Mouse (Mus musculus): ENCODE results near the gene Scg5.
A peak's percentile ranks its signal among the peaks of the same experiment; 100 is the strongest.

Scg5 gene

DNA sequence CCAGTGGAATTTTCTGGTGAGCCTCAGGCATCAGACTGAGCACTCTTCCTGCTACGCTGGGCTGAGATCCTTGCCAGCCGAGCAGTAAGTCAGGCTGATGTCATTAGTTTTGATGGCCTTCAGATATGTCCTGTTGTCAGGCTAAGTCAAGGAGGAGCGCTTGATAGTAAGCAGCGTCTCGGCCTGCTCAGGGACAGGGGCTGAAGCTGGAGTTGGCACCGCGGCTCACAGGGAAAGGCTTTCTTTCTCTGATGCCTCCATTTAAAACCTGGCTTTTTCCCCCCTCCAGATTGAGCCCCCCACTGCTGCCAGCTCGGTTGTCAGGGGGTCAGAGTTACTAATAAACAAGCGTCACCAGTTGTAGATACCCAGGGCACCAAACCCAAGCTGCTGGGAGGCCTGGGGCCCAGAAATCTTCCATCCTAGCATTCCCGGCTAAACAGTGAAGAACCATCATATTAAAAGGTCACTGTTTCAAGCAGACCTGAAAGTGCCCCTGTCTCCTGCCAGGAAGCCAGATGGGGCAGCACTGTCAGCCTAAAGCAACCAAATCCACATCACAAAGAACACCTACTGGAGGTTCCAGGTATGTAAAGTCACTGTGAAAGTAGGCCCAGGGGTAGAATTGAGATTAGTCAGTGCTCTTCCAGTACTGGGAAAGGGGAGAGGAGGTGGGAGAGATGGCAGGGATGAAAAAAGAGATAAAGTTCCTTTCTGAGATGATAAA is 21.9 kb downstream of the Scg5 start:
- DNase-seq (ENCODE audit: low read depth), result no peak

DNA sequence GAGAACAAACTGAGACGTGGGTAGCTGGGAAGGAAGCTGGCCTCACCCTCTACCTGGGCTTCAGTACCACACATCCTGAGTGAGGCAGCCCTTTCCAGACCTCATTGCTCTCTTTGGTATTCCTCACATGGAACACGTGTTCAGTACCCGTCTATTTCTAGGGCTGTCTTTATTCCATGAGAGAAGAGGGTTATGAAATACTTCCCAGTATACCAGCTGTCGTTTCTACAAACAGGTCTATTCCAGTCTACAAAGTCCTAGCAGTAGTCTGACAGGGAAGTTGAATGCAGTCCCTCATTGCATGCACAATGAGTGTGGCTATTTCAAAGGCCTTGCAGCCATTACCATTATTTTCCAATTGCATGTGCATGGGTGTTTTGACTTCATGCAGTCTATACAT is 23.2 kb downstream of the Scg5 start:
- DNase-seq (ENCODE audit: low read depth), result no peak

DNA sequence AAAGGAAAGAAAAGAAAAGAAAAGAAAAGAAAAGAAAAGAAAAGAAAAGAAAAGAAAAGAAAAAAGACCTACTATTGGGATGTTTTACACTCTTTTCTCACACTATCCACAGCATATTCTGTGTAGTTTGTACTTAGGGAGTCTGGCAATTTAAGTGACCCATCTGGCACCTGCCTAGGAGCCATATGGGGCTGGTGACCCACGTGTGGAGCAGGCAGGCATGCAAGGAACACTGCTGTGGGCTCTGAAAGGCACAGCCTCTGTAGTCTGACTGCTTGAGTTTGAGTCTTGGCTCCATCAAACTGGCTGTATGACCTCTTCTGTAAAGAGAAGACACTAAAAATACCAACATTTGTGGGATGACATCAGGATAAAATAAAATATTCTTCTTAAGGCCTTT is 25.2 kb downstream of the Scg5 start:
- DNase-seq (ENCODE audit: low read depth), result no peak

GRCm38 (mm10) chr2:113800846-113801245 is 28.1 kb downstream of the Scg5 start:
- DNase-seq (ENCODE audit: low read depth), result no peak

DNA sequence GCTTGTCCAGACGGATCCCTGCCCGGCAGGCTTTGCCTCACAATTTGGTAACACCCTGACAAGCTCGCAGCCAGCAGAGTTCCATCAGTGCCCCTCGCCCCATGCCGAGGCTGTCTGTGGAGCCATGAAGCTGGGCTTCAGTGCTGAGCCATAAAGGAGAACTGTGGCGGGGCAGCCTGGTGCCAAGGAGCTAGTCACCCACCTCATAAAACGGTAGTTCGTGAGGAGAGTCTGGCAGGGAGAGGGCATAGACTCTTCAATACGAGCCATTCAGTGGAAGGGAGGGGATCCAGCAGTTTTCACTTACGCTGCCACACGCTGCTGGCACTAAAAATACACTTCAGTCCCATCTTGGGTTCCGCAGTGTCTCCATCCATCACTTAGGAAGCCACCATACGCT is 30.3 kb downstream of the Scg5 start:
- DNase-seq (ENCODE audit: low read depth), result no peak

- no peak for DNase-seq (ENCODE audit: low read depth)
These were observed 33.7 kb downstream of the Scg5 start for GRCm38 (mm10) chr2:113795186-113795585.

GRCm38 (mm10) chr2:113793521-113793920 is 35.4 kb downstream of the Scg5 start:
- no peak for DNase-seq (ENCODE audit: low read depth)

GRCm38 (mm10) chr2:113788821-113789387 is 40.0 kb downstream of the Scg5 start:
- DNase-seq (ENCODE audit: low read depth), result no peak

DNA sequence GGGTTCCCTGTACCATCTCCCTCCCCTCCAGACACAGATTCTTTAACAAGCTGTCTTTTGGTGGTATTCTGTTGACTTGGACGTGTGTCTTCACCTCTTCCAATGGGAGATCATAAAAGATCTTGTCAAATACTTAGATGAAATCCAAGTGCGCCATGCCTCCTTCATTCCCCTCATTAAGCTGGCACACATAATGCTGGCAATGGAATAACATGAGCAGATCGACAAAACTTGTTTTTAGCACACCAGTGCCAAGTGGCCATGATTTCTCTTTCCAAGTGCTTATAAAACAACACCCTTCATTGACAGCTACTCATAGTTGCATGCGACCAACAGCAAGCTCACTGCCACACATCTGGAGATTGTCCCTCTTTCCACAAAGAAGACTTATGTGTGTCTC is 41.0 kb downstream of the Scg5 start:
- no peak for DNase-seq (ENCODE audit: low read depth)

GRCm38 (mm10) chr2:113784851-113785250 is 44.1 kb downstream of the Scg5 start:
- no peak for DNase-seq (ENCODE audit: low read depth)

DNA sequence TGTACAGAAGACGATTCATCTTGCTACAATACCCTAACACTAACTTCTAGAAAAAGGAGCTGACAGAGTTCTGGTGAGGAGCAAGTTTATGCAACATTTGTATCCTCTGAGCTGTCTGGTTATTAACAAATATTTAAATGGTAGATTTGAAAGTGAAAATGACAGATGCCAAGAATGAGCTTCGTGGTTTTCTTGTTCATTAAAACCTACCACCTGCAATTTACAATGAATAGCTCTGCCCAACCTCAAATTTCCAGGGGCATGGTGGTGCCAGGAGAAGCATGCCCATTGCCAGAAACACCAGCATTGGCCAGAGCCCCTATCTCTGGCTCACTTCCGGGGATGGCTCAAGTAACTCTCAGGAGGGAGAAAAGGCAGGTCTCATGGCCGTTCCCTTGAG is 47.4 kb downstream of the Scg5 start:
- DNase-seq (ENCODE audit: low read depth), result no peak

DNA sequence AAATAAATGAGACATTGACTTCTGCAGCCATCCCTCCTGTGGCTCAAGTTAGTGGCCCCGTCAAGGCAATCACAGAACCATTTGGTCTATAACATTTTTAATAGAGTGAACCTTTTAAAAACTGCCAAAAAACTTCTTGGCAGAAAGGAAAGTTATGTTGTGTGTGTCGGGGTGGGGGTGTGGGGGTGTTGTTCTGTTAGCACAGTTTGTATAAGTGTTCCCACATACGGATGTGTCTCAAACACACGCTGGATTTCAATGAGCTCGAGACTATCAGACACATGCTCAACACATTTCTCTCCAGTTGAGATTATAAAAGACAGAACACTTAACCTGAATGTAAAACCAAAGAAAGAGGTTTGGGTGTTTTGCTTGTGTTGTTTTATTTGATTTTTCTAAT is 47.8 kb downstream of the Scg5 start:
- DNase-seq (ENCODE audit: low read depth), result no peak

DNA sequence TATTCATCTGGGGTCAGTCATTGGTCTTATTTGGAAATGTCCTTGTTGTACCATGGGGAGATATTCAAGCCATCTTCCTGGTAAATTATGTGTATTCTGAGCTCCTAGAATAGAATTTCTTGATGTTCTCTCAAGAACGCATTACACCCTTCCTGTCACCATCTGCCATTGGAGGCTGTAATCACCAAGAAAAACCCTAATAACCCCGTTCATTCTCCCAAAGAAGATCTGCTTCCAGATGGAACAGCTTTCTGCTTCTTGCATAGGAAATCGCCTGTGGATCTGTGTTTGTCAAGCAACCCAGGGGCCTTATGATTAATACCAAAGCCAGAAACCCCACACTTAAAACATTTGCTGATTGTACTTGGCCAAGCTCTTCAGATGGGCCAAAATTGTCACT is 49.6 kb downstream of the Scg5 start:
- no peak for DNase-seq (ENCODE audit: low read depth)

DNA sequence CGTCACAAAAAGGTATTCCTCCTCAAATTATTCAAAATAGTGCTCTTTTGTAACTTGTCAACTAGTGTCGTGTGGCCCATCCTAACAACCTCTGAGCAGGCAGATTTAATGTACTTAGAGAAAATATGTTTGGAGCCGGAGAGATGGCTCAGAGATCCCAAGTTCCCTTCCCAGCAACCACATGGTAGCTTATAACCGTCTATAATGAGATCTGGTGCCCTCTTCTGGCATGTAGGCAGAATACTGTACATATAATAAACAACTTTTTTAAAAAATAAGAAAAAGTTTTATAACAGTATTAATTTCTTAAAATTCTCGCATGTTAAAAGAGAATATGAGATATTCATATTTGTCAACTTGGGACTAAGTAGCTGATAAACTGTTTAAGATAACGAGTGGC is 50.9 kb downstream of the Scg5 start:
- peak; percentile 26 for DNase-seq (ENCODE audit: low read depth)

DNA sequence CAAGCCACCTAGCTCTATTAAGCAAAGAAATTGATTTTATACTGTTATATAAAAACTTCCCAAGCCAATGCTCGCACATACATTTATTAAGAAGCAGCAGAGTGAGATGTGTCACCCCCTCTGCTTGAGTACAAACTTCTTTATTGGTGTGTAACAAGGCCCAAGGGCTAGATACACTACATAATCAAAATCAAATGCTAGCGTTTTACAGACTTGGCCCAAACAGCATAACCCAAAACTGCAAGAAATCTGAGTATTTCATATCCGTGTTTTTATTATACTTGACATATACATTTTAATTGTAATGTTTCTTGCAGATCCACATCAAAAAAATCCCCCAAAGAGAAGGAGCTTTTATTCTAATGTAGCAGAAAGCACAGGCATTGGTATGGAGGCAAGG is 52.6 kb downstream of the Scg5 start:
- DNase-seq (ENCODE audit: low read depth), result no peak

- DNase-seq (ENCODE audit: low read depth), result no peak
These were observed 54.6 kb downstream of the Scg5 start for GRCm38 (mm10) chr2:113774150-113774805.

DNA sequence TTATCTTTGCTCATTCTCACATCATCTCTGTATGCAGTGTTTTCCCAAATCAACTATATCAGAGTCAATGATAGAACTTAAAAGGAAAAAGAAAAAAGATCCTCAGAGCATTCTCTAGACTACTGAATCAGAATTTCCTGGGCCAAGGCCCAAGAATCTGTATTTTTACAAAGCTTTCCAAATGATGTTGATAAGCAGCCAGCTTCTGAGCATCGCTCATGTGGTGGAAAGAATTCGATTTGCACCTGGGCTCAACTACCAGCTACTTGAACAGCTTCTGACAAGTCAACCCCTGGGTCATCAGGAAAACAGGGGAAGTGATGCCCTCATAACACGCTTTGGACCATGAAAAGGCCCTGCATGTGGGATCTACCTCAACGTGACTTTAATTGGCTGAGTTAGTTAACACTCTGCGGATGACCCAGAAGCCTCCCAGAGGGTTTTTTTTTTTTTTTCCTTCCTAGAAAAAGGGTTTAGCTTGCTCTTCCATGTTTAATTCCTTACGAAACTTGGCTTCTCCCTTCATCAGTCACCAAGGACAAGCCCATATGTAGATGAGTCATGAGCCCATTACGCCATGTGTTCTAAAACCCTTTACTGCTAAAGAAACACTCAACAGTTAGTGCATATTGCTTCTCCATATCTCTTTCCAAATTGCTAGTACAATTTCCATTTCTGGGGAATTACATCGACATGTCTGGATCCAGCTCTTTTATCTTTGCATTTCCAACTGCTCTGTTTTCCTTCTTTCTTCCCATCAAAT is 60.2 kb downstream of the Scg5 start:
- DNase-seq (ENCODE audit: low read depth), result no peak

DNA sequence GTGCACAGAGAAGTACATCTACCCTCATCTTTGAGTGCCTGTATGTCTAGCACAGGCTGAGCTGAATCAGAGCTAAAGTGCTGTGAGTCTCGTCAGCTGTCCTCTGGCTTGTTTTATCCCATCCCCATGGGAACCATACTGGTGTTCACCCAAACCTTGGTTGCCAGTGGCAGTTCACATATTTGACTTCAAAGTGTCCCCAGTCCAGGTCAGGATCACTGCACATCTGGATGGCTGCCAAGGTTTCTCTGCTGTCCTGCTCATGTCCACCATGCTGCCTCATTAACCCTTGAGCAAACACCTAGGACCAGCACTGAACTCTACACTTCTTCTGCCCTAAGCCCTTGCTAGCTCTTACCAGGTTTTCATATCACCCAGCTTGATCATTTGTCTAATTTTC is 63.0 kb downstream of the Scg5 start:
- DNase-seq (ENCODE audit: low read depth), result no peak

GRCm38 (mm10) chr2:113764968-113765367 is 64.0 kb downstream of the Scg5 start:
- DNase-seq (ENCODE audit: low read depth), result no peak

DNA sequence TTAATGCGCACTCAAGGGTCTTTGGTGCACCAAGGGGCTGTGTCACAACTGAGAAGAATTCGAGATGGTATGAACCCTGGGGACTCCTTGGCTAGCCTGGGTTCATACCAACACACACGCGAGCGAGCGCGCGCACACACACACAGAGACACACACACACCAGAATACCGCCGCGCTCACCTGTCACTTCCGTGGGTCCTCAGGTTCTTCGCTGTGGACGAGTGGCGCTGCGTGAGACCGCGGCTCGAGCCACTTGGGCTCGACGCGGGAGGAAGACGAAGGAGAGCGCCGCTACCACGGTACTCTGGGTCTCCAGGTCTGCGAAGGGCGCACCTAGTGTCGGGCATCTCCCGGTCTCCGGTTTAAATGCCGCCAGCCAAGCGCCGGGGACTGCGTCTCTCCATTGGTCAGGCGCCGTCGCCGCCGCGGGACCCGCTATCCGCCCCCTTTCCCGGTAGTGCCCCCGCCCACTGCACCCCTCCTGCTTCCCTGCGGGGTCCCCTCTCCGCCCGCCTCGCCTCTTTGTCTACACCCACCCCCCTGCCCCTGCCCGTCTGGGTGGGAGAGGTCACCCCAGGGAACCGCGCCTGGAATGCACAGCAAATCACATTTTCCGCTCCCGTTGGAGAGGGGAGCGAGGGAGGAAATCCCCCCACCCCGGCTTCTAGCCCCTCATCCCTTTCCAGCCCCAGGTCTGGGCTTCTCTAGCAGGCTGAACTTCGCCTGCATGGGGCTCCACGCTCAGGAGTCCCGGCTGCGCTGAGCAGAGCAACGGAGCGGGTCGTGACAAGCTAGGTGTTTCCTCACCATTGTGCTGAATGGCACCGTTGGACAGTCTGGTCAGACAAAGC is 70.4 kb downstream of the Scg5 start, which contains the start of gene Grem1:
Gene Grem1 (minus strand): TSS at position 336 of the 851 bp plus-strand sequence.
- DNase-seq (ENCODE audit: low read depth), result no peak

GRCm38 (mm10) chr2:113757525-113758310 is 71.2 kb downstream of the Scg5 start:
- DNase-seq (ENCODE audit: low read depth), result no peak
